Comparison of ENCODE assay signal across 28 mouse cellular contexts in the genomic region with DNA sequence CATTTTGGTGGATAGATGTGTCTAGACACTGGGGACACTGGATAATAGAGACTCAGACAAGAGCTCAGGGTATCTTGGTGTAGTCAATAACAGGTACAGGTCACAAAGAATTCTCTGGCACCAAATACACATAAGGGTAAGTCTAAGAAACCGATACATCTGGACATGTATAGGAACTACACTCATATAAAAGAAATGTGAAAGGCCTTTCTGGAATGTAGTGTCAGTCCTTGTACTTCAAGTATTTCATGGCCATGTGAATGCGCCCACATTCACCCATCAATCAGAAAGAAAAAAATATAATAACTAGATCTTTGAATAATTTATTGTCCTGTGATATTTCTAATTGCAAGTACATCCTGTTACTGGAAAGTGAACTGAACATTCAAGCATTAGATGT.
"Had no signal": no experiment of that assay in that cellular context is flagged by ENCODE, and none has a peak within 500 bp of the region (broad histone marks: within the 10 kb centered on the region; RNA-seq: fewer than 3 reads in every experiment).

No protein-coding gene starts in this region.

- ATAC-seq: hindbrain, postnatal 0 days; intestine, embryonic 16.5 days had no signal

- H3K27me3 ChIP-seq: heart, embryonic 13.5 days; heart, embryonic 15.5 days; hindbrain, embryonic 13.5 days; hindbrain, embryonic 15.5 days; kidney, embryonic 15.5 days; limb, embryonic 12.5 days; liver, embryonic 13.5 days; liver, embryonic 15.5 days had no signal

- H3K36me3 ChIP-seq: heart, embryonic 13.5 days; heart, embryonic 15.5 days; hindbrain, embryonic 13.5 days; hindbrain, embryonic 15.5 days; kidney, embryonic 15.5 days; limb, embryonic 10.5 days; limb, embryonic 12.5 days; liver, embryonic 13.5 days; liver, embryonic 15.5 days had no signal

- H3K4me1 ChIP-seq: heart, embryonic 13.5 days; heart, embryonic 15.5 days; hindbrain, embryonic 13.5 days; hindbrain, embryonic 15.5 days; kidney, embryonic 15.5 days; limb, embryonic 10.5 days; limb, embryonic 12.5 days; liver, embryonic 13.5 days; liver, embryonic 15.5 days had no signal

- H3K4me3 ChIP-seq: heart, adult 2 months; heart, embryonic 13.5 days; heart, embryonic 15.5 days; hindbrain, embryonic 13.5 days; hindbrain, embryonic 15.5 days; kidney, embryonic 15.5 days; layer of hippocampus, adult 2 months; left cerebral cortex, adult 2 months; limb, embryonic 10.5 days; limb, embryonic 12.5 days; liver, embryonic 13.5 days; liver, embryonic 15.5 days had no signal

- H3K9me3 ChIP-seq: heart, embryonic 13.5 days; heart, embryonic 15.5 days; hindbrain, embryonic 13.5 days; hindbrain, embryonic 15.5 days; kidney, embryonic 15.5 days; limb, embryonic 10.5 days; limb, embryonic 12.5 days; liver, embryonic 13.5 days; liver, embryonic 15.5 days had no signal

- DNase-seq: gastrocnemius, postnatal 14 days; gastrocnemius, postnatal 36 days; heart, adult 11 months; heart, adult 2 months; heart, postnatal 14 days; heart, postnatal 36 days; kidney, adult 11 months; kidney, adult 2 months; kidney, adult 9 months; kidney, postnatal 14 days; kidney, postnatal 36 days; liver; liver, embryonic 13.5 days had no signal

- H3K9ac ChIP-seq: heart, embryonic 13.5 days; heart, embryonic 15.5 days; hindbrain, embryonic 13.5 days; hindbrain, embryonic 15.5 days; kidney, embryonic 15.5 days; limb, embryonic 12.5 days; liver, embryonic 13.5 days; liver, embryonic 15.5 days had no signal

- H3K4me2 ChIP-seq: heart, embryonic 11.5 days; heart, embryonic 13.5 days; heart, embryonic 15.5 days; hindbrain, embryonic 13.5 days; hindbrain, embryonic 15.5 days; kidney, embryonic 15.5 days; limb, embryonic 12.5 days; liver, embryonic 11.5 days; liver, embryonic 13.5 days; liver, embryonic 15.5 days had no signal

- H3K27ac ChIP-seq: heart, adult 2 months; heart, embryonic 13.5 days; heart, embryonic 15.5 days; hindbrain, embryonic 13.5 days; hindbrain, embryonic 15.5 days; hindbrain, postnatal 0 days; kidney, embryonic 15.5 days; kidney, postnatal 0 days; layer of hippocampus, adult 2 months; left cerebral cortex, adult 2 months; limb, embryonic 10.5 days; limb, embryonic 12.5 days; liver, embryonic 13.5 days; liver, embryonic 15.5 days had no signal
